Mouse (Mus musculus): ENCODE measurements at regions not wholly inside any gene's neighbourhood (a gene's known extent, or its start where the extent isn't known, plus 50 kb on each side); places are given as distances from the start of the nearest gene placed in this dataset.
"Not testable (repeated sequence)": the region's sequence is repeated elsewhere in the genome, so short reads cannot be mapped to it uniquely, and the experiment has no call there.

DNA sequence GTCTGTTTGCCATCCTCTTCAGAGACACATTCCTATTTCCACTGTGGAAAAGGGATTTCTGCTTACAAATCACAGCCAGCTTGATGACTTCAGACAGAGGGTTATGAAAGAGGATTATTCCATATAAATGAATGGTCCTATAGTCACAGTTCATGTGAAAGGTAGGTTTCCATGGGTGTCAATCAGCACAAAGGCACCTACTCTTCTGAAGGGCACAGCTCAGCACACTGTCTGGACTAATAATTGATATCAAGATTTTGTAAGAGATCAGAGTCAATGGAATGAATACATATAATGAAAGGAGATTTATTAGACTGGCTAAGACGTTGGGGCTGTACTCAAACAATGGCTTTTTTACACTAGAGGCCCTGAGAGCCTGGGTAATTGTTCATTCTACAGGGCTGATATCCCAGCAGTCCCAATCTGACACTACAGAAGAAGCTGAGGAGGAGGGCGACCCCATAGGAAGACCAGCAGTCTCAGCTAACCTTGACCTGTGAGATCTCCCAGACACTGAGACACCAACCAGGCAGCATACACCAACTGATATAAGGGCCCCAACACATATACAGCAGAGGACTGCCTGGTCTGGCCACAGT, 702.4 kb downstream of the Efna5 start:
- Histone ChIP-seq H3K4me1 (ENCODE audit: control insufficient read depth, insufficient read depth, low read length) (no peaks in the 10 kb centered on the region), H3K27me3 (replicated peaks; ENCODE audit: control insufficient read depth, insufficient read depth, low read length) (no peaks in the 10 kb centered on the region), H3K4me3 (ENCODE audit: low read length) (no peak overlapping the region), H3K9ac (ENCODE audit: low read depth, low read length) (no peak overlapping the region), H3K4me2 (ENCODE audit: low read depth, low read length) (no peak overlapping the region), H3K27ac (ENCODE audit: low read length) (no peak overlapping the region), H3K36me3 (ENCODE audit: control insufficient read depth, insufficient read depth, low read length) (no peaks in the 10 kb centered on the region), H3K9me3 (ENCODE audit: control insufficient read depth, low read length) (no peaks in the 10 kb centered on the region)
- 65% methylated on average over 2 of the region's 2 CpGs for WGBS
- ATAC-seq: no peak

DNA sequence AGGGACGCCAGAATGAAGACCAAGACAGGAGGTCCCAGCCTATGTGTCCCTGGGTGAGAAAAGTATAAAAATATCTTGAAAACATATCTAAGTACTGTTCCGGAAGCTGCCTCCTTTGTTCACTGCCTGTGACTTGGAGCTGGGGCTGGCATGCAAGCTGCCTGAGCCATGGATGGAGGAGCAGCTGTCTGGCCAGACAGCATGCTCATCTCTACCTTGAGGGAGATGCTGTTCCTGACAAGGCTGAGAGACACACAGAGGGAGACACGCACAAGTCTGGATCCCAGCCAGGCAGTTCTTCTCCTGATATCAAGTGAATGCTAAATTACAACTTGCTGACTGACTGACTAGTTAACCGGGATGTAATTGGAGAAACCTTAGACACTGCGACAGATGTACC, 704.8 kb downstream of the Efna5 start:
- no peak for ATAC-seq
- no peaks in the 10 kb centered on the region for H3K9me3 ChIP-seq (ENCODE audit: control insufficient read depth, low read length)
- no peak overlapping the region for H3K27ac ChIP-seq (ENCODE audit: low read length)
- WGBS: 73% methylated on average over 5 of the region's 5 CpGs
- no peak overlapping the region for H3K9ac ChIP-seq (ENCODE audit: low read depth, low read length)
- no peak overlapping the region for H3K4me3 ChIP-seq (ENCODE audit: low read length)
- no peaks in the 10 kb centered on the region for H3K4me1 ChIP-seq (ENCODE audit: control insufficient read depth, insufficient read depth, low read length)
- no peak overlapping the region for H3K4me2 ChIP-seq (ENCODE audit: low read depth, low read length)
- H3K36me3 ChIP-seq (ENCODE audit: control insufficient read depth, insufficient read depth, low read length): no peaks in the 10 kb centered on the region
- H3K27me3 ChIP-seq (replicated peaks; ENCODE audit: control insufficient read depth, insufficient read depth, low read length): no peaks in the 10 kb centered on the region

DNA sequence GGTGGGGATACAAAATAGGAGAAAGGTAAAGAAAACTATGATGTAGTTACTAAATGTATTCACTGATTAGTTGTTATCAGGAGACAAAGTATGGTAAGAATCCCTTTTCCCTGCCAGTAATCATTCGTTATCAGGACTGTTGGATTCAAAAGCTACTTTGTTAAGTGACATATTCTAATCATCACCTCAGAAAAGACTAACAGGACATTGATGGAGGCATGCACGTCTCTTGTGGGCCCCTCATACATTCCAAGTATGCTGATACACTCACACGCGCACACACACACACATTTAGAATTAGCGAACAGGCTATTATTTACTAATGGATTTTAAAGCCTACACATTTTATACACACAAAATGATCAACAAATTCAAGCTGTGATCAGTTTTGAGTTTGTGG, 708.8 kb downstream of the Efna5 start:
- Histone ChIP-seq H3K36me3 (ENCODE audit: control insufficient read depth, insufficient read depth, low read length) (no peaks in the 10 kb centered on the region), H3K9ac (ENCODE audit: low read depth, low read length) (no peak overlapping the region), H3K4me3 (ENCODE audit: low read length) (no peak overlapping the region), H3K27me3 (replicated peaks; ENCODE audit: control insufficient read depth, insufficient read depth, low read length) (no peaks in the 10 kb centered on the region), H3K4me2 (ENCODE audit: low read depth, low read length) (no peak overlapping the region), H3K4me1 (ENCODE audit: control insufficient read depth, insufficient read depth, low read length) (no peaks in the 10 kb centered on the region), H3K9me3 (ENCODE audit: control insufficient read depth, low read length) (no peaks in the 10 kb centered on the region), H3K27ac (ENCODE audit: low read length) (no peak overlapping the region)
- ATAC-seq: no peak
- WGBS: 81% methylated on average over 5 of the region's 5 CpGs

GRCm38 (mm10) chr17:62171532-62171931, 709.6 kb downstream of the Efna5 start:
- no peak for ATAC-seq
- Histone ChIP-seq H3K4me2 (ENCODE audit: low read depth, low read length) (no peak overlapping the region), H3K4me1 (ENCODE audit: control insufficient read depth, insufficient read depth, low read length) (no peaks in the 10 kb centered on the region), H3K27ac (ENCODE audit: low read length) (no peak overlapping the region), H3K9me3 (ENCODE audit: control insufficient read depth, low read length) (no peaks in the 10 kb centered on the region), H3K9ac (ENCODE audit: low read depth, low read length) (no peak overlapping the region), H3K4me3 (ENCODE audit: low read length) (no peak overlapping the region), H3K36me3 (ENCODE audit: control insufficient read depth, insufficient read depth, low read length) (no peaks in the 10 kb centered on the region), H3K27me3 (replicated peaks; ENCODE audit: control insufficient read depth, insufficient read depth, low read length) (no peaks in the 10 kb centered on the region)
- WGBS: 62% methylated on average over 4 of the region's 4 CpGs

GRCm38 (mm10) chr17:62161457-62161856, 719.7 kb downstream of the Efna5 start:
- no peak for ATAC-seq
- 78% methylated on average over 1 of the region's 1 CpGs for WGBS
- Histone ChIP-seq H3K36me3 (ENCODE audit: control insufficient read depth, insufficient read depth, low read length) (no peaks in the 10 kb centered on the region), H3K27ac (ENCODE audit: low read length) (no peak overlapping the region), H3K27me3 (replicated peaks; ENCODE audit: control insufficient read depth, insufficient read depth, low read length) (no peaks in the 10 kb centered on the region), H3K9ac (ENCODE audit: low read depth, low read length) (no peak overlapping the region), H3K4me3 (ENCODE audit: low read length) (no peak overlapping the region), H3K4me2 (ENCODE audit: low read depth, low read length) (no peak overlapping the region), H3K4me1 (ENCODE audit: control insufficient read depth, insufficient read depth, low read length) (no peaks in the 10 kb centered on the region), H3K9me3 (ENCODE audit: control insufficient read depth, low read length) (no peaks in the 10 kb centered on the region)

DNA sequence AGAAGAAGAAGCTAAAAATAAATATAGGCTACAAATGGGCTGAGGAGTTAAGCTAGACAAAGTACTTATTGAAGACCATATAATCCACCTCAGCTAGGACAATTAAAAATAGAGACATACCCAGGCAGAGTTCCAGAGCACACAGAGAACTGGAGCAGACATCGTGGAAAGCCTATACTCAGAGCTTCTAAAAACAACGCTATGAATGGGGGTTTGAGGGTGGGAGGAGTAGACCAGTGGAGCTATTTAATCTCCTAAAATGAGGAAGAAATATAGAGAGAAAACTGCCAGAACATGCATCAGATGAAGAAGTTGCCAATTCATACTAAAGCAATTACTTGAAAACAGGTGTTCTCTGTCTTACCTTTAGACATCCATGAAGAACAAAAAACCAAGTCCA, 720.8 kb downstream of the Efna5 start:
- H3K36me3 ChIP-seq (ENCODE audit: control insufficient read depth, insufficient read depth, low read length): no peaks in the 10 kb centered on the region
- no peak overlapping the region for H3K9ac ChIP-seq (ENCODE audit: low read depth, low read length)
- H3K4me1 ChIP-seq (ENCODE audit: control insufficient read depth, insufficient read depth, low read length): no peaks in the 10 kb centered on the region
- no peaks in the 10 kb centered on the region for H3K9me3 ChIP-seq (ENCODE audit: control insufficient read depth, low read length)
- no peaks in the 10 kb centered on the region for H3K27me3 ChIP-seq (replicated peaks; ENCODE audit: control insufficient read depth, insufficient read depth, low read length)
- ATAC-seq: no peak
- WGBS: 70% methylated on average over 2 of the region's 2 CpGs
- H3K27ac ChIP-seq (ENCODE audit: low read length): no peak overlapping the region
- no peak overlapping the region for H3K4me3 ChIP-seq (ENCODE audit: low read length)
- H3K4me2 ChIP-seq (ENCODE audit: low read depth, low read length): no peak overlapping the region

DNA sequence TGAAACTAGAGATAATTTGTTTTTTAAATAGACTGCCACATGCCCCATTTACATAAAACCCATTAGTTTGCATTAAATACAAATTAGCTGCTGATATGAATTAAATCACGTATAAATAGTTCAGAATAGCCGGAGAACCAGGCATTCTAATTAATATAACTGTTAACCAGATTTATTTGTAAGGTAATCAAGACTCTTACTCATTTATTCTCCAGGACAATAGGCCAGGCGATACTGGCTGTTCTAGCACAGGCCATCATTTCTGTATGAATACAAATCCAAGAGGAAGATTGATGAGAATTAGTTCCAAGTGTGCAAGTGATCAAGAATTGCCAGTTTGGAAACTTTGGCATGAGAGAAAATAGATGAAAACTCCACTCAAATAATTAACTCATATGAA, 746.1 kb downstream of the Efna5 start:
- Histone ChIP-seq H3K4me2 (ENCODE audit: low read depth, low read length) (no peak overlapping the region), H3K36me3 (ENCODE audit: control insufficient read depth, insufficient read depth, low read length) (no peaks in the 10 kb centered on the region), H3K4me1 (ENCODE audit: control insufficient read depth, insufficient read depth, low read length) (no peaks in the 10 kb centered on the region), H3K9me3 (ENCODE audit: control insufficient read depth, low read length) (no peaks in the 10 kb centered on the region), H3K27me3 (replicated peaks; ENCODE audit: control insufficient read depth, insufficient read depth, low read length) (no peaks in the 10 kb centered on the region), H3K27ac (ENCODE audit: low read length) (no peak overlapping the region), H3K4me3 (ENCODE audit: low read length) (no peak overlapping the region), H3K9ac (ENCODE audit: low read depth, low read length) (no peak overlapping the region)
- ATAC-seq: no peak
- WGBS: 79% methylated on average over 3 of the region's 3 CpGs

- H3K27me3 ChIP-seq (replicated peaks; ENCODE audit: control insufficient read depth, insufficient read depth, low read length); H3K36me3 ChIP-seq (ENCODE audit: control insufficient read depth, insufficient read depth, low read length); H3K4me1 ChIP-seq (ENCODE audit: control insufficient read depth, insufficient read depth, low read length); H3K27ac ChIP-seq (ENCODE audit: low read length); ATAC-seq; H3K9ac ChIP-seq (ENCODE audit: low read depth, low read length); H3K9me3 ChIP-seq (ENCODE audit: control insufficient read depth, low read length); H3K4me2 ChIP-seq (ENCODE audit: low read depth, low read length); H3K4me3 ChIP-seq (ENCODE audit: low read length): not testable (repeated sequence)
- WGBS: 93% methylated on average over 3 of the region's 3 CpGs
Observed at GRCm38 (mm10) chr17:62111703-62112102, 769.4 kb downstream of the Efna5 start.

DNA sequence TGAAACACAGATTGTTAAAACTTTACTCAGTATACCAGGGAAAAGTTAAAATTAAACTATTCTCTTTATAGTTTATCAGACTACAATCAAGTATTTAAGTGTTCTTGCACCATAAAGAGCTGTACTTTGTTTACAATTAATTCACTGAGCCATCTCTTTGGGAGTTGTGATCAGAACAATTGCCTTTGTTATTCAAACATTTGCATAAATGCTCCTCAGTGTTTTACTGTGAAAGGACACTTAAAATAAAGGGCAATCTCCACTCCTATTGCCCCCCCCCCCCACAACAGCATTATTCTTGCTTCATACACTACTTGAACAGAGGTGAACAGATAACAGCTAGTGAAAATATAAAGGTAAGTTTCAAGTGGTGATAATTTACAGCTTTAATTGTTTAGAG, 772.1 kb downstream of the Efna5 start:
- no peaks in the 10 kb centered on the region for H3K9me3 ChIP-seq (ENCODE audit: control insufficient read depth, low read length)
- H3K36me3 ChIP-seq (ENCODE audit: control insufficient read depth, insufficient read depth, low read length): no peaks in the 10 kb centered on the region
- H3K4me2 ChIP-seq (ENCODE audit: low read depth, low read length): no peak overlapping the region
- H3K4me1 ChIP-seq (ENCODE audit: control insufficient read depth, insufficient read depth, low read length): no peaks in the 10 kb centered on the region
- H3K27ac ChIP-seq (ENCODE audit: low read length): no peak overlapping the region
- no peak overlapping the region for H3K4me3 ChIP-seq (ENCODE audit: low read length)
- no peak overlapping the region for H3K9ac ChIP-seq (ENCODE audit: low read depth, low read length)
- no peaks in the 10 kb centered on the region for H3K27me3 ChIP-seq (replicated peaks; ENCODE audit: control insufficient read depth, insufficient read depth, low read length)
- no peak for ATAC-seq

DNA sequence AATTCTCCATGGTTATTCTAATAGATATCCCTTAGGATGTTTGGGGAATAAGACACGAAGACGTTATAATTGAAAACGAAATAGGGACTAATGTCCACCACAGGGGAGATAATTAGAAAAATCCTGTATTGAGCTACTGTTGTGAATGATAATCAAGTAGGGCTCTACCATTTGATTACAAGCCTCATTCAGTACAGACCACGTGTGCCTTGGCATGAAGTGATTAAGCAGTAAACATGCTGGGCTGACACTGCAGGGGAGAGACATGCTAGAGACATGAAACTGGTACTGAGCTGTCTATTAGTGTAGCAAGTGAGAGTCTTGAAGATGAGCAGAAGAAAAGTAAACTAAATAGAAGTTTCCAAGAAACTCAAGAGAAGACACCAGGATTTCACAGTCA, 797.8 kb downstream of the Efna5 start:
- no peak overlapping the region for H3K4me2 ChIP-seq (ENCODE audit: low read depth, low read length)
- WGBS: 76% methylated on average over 4 of the region's 4 CpGs
- H3K4me1 ChIP-seq (ENCODE audit: control insufficient read depth, insufficient read depth, low read length): no peaks in the 10 kb centered on the region
- H3K27ac ChIP-seq (ENCODE audit: low read length): no peak overlapping the region
- H3K4me3 ChIP-seq (ENCODE audit: low read length): no peak overlapping the region
- H3K9me3 ChIP-seq (ENCODE audit: control insufficient read depth, low read length): no peaks in the 10 kb centered on the region
- H3K9ac ChIP-seq (ENCODE audit: low read depth, low read length): no peak overlapping the region
- H3K36me3 ChIP-seq (ENCODE audit: control insufficient read depth, insufficient read depth, low read length): no peaks in the 10 kb centered on the region
- H3K27me3 ChIP-seq (replicated peaks; ENCODE audit: control insufficient read depth, insufficient read depth, low read length): no peaks in the 10 kb centered on the region
- no peak for ATAC-seq
